Mouse (Mus musculus): ENCODE measurements at regions not wholly inside any gene's neighbourhood (a gene's known extent, or its start where the extent isn't known, plus 50 kb on each side); places are given as distances from the start of the nearest gene placed in this dataset.

GRCm38 (mm10) chr3:151293981-151294605 is 143.6 kb upstream of the Adgrl4 start:
- Histone ChIP-seq H3K9ac (ENCODE audit: low read depth, low read length) (no peak overlapping the region), H3K4me2 (ENCODE audit: low read length) (no peak overlapping the region), H3K4me3 (replicated peaks; ENCODE audit: low read depth, low read length) (no peak overlapping the region), H3K4me1 (replicated peaks; ENCODE audit: insufficient read depth, low read length) (no peaks in the 10 kb centered on the region), H3K27ac (peak overlapping the region; percentile 13; the same call in 1 of the 2 replicates), H3K9me3 (replicated peaks; ENCODE audit: low read length) (no peaks in the 10 kb centered on the region), H3K36me3 (ENCODE audit: insufficient read depth, low read length) (no peaks in the 10 kb centered on the region), H3K27me3 (ENCODE audit: insufficient read depth, low read length) (no peaks in the 10 kb centered on the region)
- ATAC-seq (replicated peaks; ENCODE audit: low FRiP score, low read depth) (peak; percentile 69), DNase-seq (ENCODE audit: low spot score) (peak; percentile 43)
- 52% methylated on average over 11 of the region's 11 CpGs for WGBS
- TF ChIP-seq CTCF (IDR thresholded peaks at IDR 0.05; ENCODE audit: low read depth): no peak

DNA sequence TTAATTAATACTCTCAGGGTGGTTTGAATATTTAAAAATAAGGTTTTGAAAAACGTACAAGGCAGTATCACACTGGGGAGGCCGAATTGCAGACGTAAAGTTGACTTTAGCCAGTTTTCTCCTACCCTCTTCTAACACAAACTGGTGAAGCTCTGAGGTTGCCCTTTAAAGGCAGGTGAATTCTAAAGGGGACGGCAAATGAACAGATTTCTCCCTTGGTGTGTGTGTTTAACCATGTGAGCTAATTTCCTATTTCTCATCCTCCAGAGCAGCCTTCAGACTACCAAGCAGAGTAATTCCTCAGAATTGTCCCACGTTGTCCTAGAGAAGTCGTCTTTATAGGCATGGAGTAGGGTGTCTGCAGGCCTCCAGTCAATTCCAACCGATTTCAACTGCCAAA is 143.1 kb upstream of the Adgrl4 start:
- Histone ChIP-seq H3K27ac (peak overlapping the region; percentile 13; the same call in 1 of the 2 replicates), H3K36me3 (ENCODE audit: insufficient read depth, low read length) (no peaks in the 10 kb centered on the region), H3K4me2 (ENCODE audit: low read length) (no peak overlapping the region), H3K4me1 (replicated peaks; ENCODE audit: insufficient read depth, low read length) (no peaks in the 10 kb centered on the region), H3K4me3 (replicated peaks; ENCODE audit: low read depth, low read length) (no peak overlapping the region), H3K9ac (ENCODE audit: low read depth, low read length) (no peak overlapping the region), H3K9me3 (replicated peaks; ENCODE audit: low read length) (no peaks in the 10 kb centered on the region), H3K27me3 (ENCODE audit: insufficient read depth, low read length) (no peaks in the 10 kb centered on the region)
- 68% methylated on average over 7 of the region's 7 CpGs for WGBS
- ATAC-seq (replicated peaks; ENCODE audit: low FRiP score, low read depth) (no peak), DNase-seq (ENCODE audit: low spot score) (no peak)
- no peak for TF ChIP-seq CTCF (IDR thresholded peaks at IDR 0.05; ENCODE audit: low read depth)

DNA sequence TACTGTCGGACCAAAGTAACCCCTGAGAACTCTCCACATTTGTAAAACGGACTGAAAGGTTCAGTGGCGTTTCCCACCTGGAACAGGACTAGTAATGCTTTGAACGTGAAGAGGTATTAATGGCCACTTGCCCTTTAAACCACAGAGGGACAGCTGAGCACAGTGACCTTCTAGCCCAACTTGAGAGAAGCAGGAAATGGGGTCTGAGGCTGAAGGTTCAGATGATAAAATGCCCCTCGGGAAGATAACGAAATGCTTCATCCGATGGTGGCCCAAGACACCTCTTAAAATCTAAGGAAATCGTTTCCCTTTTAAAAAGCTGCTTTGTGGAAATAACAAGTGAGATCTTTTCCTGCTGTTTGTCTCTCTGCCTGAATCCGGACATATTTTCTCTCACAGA is 142.7 kb upstream of the Adgrl4 start:
- no peaks in the 10 kb centered on the region for H3K27me3 ChIP-seq (ENCODE audit: insufficient read depth, low read length)
- no peak overlapping the region for H3K9ac ChIP-seq (ENCODE audit: low read depth, low read length)
- H3K9me3 ChIP-seq (replicated peaks; ENCODE audit: low read length): no peaks in the 10 kb centered on the region
- DNase-seq (ENCODE audit: low spot score): no peak
- no peaks in the 10 kb centered on the region for H3K36me3 ChIP-seq (ENCODE audit: insufficient read depth, low read length)
- TF ChIP-seq CTCF (IDR thresholded peaks at IDR 0.05; ENCODE audit: low read depth): no peak
- H3K4me3 ChIP-seq (replicated peaks; ENCODE audit: low read depth, low read length): no peak overlapping the region
- peak overlapping the region; percentile 13; the same call in 1 of the 2 replicates for H3K27ac ChIP-seq
- H3K4me2 ChIP-seq (ENCODE audit: low read length): no peak overlapping the region
- WGBS: 47% methylated on average over 9 of the region's 9 CpGs
- no peaks in the 10 kb centered on the region for H3K4me1 ChIP-seq (replicated peaks; ENCODE audit: insufficient read depth, low read length)
- ATAC-seq (replicated peaks; ENCODE audit: low FRiP score, low read depth): no peak

DNA sequence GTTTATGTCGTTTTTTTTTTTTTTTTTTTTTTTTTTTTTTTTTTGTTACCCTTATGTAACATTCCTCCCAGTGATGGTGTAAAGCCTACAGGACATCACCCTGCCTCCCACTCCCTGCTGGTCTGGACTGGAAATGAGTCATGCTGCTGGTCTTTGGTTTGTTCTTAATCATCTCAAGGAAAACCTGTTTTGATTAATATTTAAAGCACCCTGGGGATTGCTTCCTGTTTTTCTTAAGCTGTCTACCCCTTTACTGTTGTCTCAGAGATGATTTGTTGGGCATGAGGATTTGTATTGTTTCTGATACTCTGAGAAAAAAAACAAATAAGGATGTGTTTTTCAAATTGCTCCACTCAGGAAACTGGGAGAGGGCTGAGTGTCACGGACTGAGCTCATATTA is 139.4 kb upstream of the Adgrl4 start:
- Histone ChIP-seq H3K27ac (no peak overlapping the region), H3K9ac (ENCODE audit: low read depth, low read length) (no peak overlapping the region), H3K4me3 (replicated peaks; ENCODE audit: low read depth, low read length) (no peak overlapping the region), H3K4me2 (ENCODE audit: low read length) (no peak overlapping the region), H3K4me1 (replicated peaks; ENCODE audit: insufficient read depth, low read length) (no peaks in the 10 kb centered on the region), H3K27me3 (ENCODE audit: insufficient read depth, low read length) (no peaks in the 10 kb centered on the region), H3K36me3 (ENCODE audit: insufficient read depth, low read length) (no peaks in the 10 kb centered on the region), H3K9me3 (replicated peaks; ENCODE audit: low read length) (no peaks in the 10 kb centered on the region)
- no peak for TF ChIP-seq CTCF (IDR thresholded peaks at IDR 0.05; ENCODE audit: low read depth)
- 44% methylated on average over 2 of the region's 2 CpGs for WGBS
- no peak; the same call in 1 of the 2 replicates for ATAC-seq (replicated peaks; ENCODE audit: low FRiP score, low read depth)
- peak; percentile 59 for DNase-seq (ENCODE audit: low spot score)

DNA sequence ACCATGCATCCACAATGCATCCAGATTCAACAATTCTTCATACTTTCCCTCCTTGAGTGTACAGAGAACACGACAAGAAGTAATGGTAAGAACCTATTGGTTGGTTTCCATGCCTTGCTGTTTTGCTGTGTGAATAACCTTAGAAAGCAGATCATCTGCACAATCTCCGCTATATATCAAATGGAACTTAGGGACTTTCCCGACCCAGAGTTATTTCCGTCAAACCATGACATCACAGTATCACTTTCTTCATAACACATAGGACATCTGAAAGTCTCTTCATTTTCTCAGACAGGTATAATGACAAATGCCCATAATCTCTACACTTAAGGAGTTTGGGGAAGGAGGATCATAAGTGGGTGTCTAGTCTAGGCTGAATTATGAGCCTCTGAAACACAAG is 132.3 kb upstream of the Adgrl4 start:
- Histone ChIP-seq H3K9me3 (replicated peaks; ENCODE audit: low read length) (no peaks in the 10 kb centered on the region), H3K4me2 (ENCODE audit: low read length) (no peak overlapping the region), H3K4me1 (replicated peaks; ENCODE audit: insufficient read depth, low read length) (no peaks in the 10 kb centered on the region), H3K27me3 (ENCODE audit: insufficient read depth, low read length) (no peaks in the 10 kb centered on the region), H3K4me3 (replicated peaks; ENCODE audit: low read depth, low read length) (no peak overlapping the region), H3K9ac (ENCODE audit: low read depth, low read length) (no peak overlapping the region), H3K27ac (no peak overlapping the region), H3K36me3 (ENCODE audit: insufficient read depth, low read length) (no peaks in the 10 kb centered on the region)
- TF ChIP-seq CTCF (IDR thresholded peaks at IDR 0.05; ENCODE audit: low read depth): no peak
- no peak for DNase-seq (ENCODE audit: low spot score)
- no peak for ATAC-seq (replicated peaks; ENCODE audit: low FRiP score, low read depth)
- WGBS: 94% methylated on average over 4 of the region's 4 CpGs

DNA sequence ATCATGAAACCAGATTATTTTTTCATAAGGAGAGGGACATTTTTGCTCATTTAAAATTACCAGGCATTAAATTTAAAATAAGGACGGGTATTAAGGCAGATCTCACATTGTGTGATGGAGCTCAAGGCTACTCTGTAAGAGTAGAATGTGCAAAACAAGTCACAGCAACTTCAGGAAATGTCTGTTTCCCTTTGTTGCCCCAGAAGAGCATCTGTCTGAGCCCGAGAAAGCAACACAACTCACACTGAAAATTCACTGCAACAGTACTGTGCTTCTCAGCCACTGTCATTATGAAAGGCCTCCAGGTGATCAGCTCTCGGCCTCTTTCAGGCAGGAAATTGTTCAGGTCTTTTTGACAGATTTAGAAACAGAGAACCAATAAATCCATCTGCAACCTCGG is 129.7 kb upstream of the Adgrl4 start:
- Histone ChIP-seq H3K4me2 (ENCODE audit: low read length) (no peak overlapping the region), H3K27ac (no peak overlapping the region), H3K36me3 (ENCODE audit: insufficient read depth, low read length) (no peaks in the 10 kb centered on the region), H3K9ac (ENCODE audit: low read depth, low read length) (no peak overlapping the region), H3K27me3 (ENCODE audit: insufficient read depth, low read length) (no peaks in the 10 kb centered on the region), H3K9me3 (replicated peaks; ENCODE audit: low read length) (no peaks in the 10 kb centered on the region), H3K4me1 (replicated peaks; ENCODE audit: insufficient read depth, low read length) (no peaks in the 10 kb centered on the region), H3K4me3 (replicated peaks; ENCODE audit: low read depth, low read length) (no peak overlapping the region)
- ATAC-seq (replicated peaks; ENCODE audit: low FRiP score, low read depth) (no peak), DNase-seq (ENCODE audit: low spot score) (no peak)
- 41% methylated on average over 4 of the region's 4 CpGs for WGBS
- TF ChIP-seq CTCF (IDR thresholded peaks at IDR 0.05; ENCODE audit: low read depth): no peak

DNA sequence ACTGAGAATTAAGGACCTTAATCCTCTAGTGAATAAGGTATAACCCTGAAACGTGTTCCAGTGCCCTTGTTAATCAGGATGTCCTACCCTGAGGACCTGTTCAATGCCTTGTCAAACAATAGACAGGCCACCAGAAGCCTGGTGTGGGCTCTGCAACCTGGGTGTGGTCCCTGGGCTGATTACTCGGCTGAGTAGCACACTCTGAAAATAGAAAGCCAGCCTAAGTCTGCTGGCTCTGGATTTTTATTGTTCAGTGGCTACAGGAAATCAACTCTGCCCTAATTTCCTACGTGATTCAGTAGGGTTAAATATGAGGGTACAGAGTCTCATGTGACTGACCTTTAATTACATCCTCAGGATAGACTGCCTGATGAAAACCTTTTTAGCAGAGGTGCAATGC is 113.9 kb upstream of the Adgrl4 start:
- no peaks in the 10 kb centered on the region for H3K36me3 ChIP-seq (ENCODE audit: insufficient read depth, low read length)
- H3K4me3 ChIP-seq (replicated peaks; ENCODE audit: low read depth, low read length): no peak overlapping the region
- WGBS: 24% methylated on average over 3 of the region's 3 CpGs
- no peaks in the 10 kb centered on the region for H3K9me3 ChIP-seq (replicated peaks; ENCODE audit: low read length)
- TF ChIP-seq CTCF (IDR thresholded peaks at IDR 0.05; ENCODE audit: low read depth): no peak
- DNase-seq (ENCODE audit: low spot score) (peak; percentile 47), ATAC-seq (replicated peaks; ENCODE audit: low FRiP score, low read depth) (no peak)
- no peak overlapping the region for H3K4me2 ChIP-seq (ENCODE audit: low read length)
- no peak overlapping the region for H3K27ac ChIP-seq
- no peaks in the 10 kb centered on the region for H3K27me3 ChIP-seq (ENCODE audit: insufficient read depth, low read length)
- H3K9ac ChIP-seq (ENCODE audit: low read depth, low read length): no peak overlapping the region
- H3K4me1 ChIP-seq (replicated peaks; ENCODE audit: insufficient read depth, low read length): no peaks in the 10 kb centered on the region
